Mouse (Mus musculus): ENCODE data around the gene Spata13. TPM values are rescaled to one million over a fixed set of nuclear protein-coding genes. Genes with fewer than 3 reads are reported as not detected.
A peak's percentile ranks its signal among the peaks of the same experiment; 100 is the strongest.

Spata13 gene
- 16.1 and 18.1 TPM in 2 replicates for polyA plus RNA-seq (2015; fragmentation: Nextera tagmentation; extraction: Ambion mirVana)

DNA sequence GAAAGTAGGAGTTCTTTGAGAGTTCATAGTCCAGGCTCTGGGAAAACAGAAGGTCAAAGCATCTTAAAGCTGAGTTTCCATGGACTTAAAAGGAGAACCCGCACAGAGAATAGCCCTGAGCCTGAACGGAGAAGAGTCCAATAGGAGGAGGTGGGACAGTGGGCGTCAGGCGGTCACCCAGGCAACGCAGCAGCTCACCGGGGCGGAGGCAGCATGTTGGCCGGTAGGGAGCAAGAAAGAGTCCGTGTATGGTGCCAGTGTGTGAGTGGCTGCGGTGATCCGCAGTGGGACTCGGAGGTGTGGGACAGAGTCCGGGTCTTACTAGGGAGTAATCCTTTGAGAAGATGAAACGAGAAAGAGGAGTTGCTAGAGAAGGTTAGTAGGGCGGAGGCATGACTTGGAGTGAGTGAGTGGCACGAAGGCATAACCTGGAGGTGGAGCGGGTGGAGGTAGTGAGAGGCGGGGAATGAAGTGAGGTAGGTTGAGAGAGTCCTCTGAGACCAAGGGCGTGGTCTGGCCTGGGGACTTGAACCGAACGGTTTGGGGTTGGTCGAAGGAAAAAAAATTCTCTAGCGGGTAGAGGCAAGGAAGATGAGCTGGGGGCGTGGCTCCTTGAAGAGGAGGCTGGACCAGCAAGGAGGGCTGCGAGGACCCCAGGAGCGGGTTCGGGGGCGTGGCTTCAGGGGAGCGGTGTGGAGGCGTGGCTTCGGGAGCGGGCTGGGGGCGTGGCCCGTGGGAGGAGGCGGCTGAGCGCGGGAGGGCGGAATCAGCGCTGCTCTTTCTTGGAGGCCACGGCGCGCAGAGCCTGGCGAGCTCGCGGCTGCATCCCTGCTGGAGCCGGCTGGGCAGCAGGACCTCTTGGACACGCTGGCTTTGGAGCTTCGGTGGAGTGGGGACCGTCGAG, at the start of gene Spata13:
Gene Spata13, plus strand, starts transcription at position 41 of the 904 bp plus-strand sequence.
- peak within 1 kb of the TSS; percentile 60 for H3K4me3 ChIP-seq
- peaks cover 38% of the 10 kb centered on the region for H3K4me1 ChIP-seq
- peaks cover 12% of the 10 kb centered on the region for H3K27me3 ChIP-seq
- H3K9me3 ChIP-seq, result no peaks in the 10 kb centered on the region
- ATAC-seq (ENCODE audit: borderline replicate concordance, extremely low read depth, low FRiP score, low TSS enrichment), result peak; percentile 91
- H3K27ac ChIP-seq, result peak within 1 kb of the TSS; percentile 82
- H3K36me3 ChIP-seq, result no peaks in the 10 kb centered on the region
- peak within 1 kb of the TSS; percentile 54 for H3K9ac ChIP-seq
- H3K4me2 ChIP-seq, result peak within 1 kb of the TSS; percentile 89
- under 1% methylated on average over 50 of the region's 50 CpGs for WGBS

DNA sequence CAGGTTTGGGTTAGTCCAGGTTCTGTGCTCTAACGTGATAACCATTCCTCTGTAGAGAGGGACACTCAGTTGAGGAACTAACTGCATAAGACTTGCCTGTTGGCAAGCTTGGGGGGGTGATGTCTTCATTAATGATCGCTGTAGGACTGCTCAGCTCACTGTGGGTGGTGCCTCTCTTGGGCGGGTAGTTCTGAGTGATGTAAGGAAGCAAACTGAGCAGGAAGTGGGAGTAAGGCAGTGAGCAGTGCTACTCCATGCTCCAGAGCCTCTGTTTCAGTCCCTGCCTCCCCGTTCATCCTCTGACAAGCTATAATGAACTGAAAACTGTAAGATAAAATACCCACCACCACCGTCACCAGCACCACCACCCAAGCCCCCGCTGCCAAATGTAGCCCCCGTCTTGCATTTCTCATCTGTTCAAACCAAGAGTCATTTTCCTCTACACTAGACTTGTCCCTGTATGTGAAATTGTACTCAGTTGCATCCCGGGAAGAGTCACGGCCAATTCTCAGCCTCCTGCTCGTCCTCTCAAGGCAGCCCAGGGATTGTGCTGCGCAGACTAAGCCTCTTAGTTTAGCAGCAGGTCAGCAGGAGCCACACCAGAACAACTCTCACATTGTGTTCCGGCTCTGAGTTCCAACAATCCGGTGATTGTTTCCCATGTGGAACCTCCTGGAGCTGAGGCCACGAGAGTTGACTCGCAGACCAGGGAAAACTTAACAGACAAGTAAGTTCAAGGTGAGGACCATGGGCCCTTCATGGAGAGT, 46.9 kb upstream of the Spata13 start:
- Histone ChIP-seq H3K9ac (no peak overlapping the region), H3K4me1 (peaks cover 29% of the 10 kb centered on the region), H3K4me3 (no peak overlapping the region), H3K9me3 (no peaks in the 10 kb centered on the region), H3K36me3 (no peaks in the 10 kb centered on the region), H3K27me3 (no peaks in the 10 kb centered on the region), H3K4me2 (no peak overlapping the region), H3K27ac (peak overlapping the region; percentile 60)
- ATAC-seq (ENCODE audit: borderline replicate concordance, extremely low read depth, low FRiP score, low TSS enrichment), result 0 out of 2 replicates have a peak, but pooled peaks have one; percentile 59
- 50% methylated on average over 15 of the region's 15 CpGs for WGBS

DNA sequence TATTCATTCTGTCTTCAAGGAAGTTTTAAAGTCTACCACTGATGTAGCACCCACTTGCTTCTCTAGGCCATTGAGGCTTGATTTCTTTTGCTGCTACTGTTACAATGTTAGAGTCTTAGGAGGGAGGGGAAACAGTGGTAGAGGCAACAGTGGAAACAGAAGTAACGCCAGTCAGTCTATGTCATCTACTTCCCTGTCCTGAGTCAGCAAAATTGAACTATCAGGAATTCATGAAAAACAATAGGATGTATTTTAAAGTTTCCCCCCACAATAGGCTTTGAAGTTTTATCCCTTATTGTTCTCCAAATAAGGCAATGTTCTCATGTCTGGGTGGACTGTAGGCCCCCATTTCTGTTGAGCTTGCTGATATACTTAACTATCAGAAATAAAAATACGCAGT, 44.8 kb upstream of the Spata13 start:
- 67% methylated on average over 2 of the region's 2 CpGs for WGBS
- Histone ChIP-seq H3K9ac (no peak overlapping the region), H3K9me3 (no peaks in the 10 kb centered on the region), H3K27me3 (no peaks in the 10 kb centered on the region), H3K27ac (0 out of 2 replicates have a peak overlapping the region, but pooled peaks have one; percentile 35), H3K36me3 (no peaks in the 10 kb centered on the region), H3K4me2 (no peak overlapping the region), H3K4me3 (no peak overlapping the region), H3K4me1 (peaks cover 47% of the 10 kb centered on the region)
- no peak for ATAC-seq (ENCODE audit: borderline replicate concordance, extremely low read depth, low FRiP score, low TSS enrichment)

DNA sequence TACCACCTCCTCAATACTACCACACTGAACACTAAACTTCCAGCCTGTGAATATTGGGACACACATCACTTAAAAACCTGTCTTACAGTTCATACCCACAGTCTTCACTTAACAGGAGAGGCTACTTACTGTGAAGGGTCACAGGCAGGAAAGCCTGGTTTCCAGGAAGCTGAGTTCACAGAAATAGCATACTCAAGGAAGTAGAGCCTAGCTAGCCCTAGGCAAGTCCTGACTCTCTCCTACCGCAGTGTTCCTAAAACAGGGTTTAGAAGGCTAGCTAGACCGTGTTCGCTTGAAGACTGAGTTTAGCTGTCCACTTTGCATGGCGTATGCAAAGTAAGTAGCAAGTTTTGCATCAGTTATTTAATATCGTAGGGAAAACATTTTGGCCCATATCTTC, 41.5 kb upstream of the Spata13 start:
- Histone ChIP-seq H3K4me1 (peaks cover 46% of the 10 kb centered on the region), H3K9me3 (no peaks in the 10 kb centered on the region), H3K4me3 (no peak overlapping the region), H3K27ac (peak overlapping the region; percentile 84), H3K9ac (no peak overlapping the region), H3K4me2 (no peak overlapping the region), H3K27me3 (no peaks in the 10 kb centered on the region), H3K36me3 (no peaks in the 10 kb centered on the region)
- no peak for ATAC-seq (ENCODE audit: borderline replicate concordance, extremely low read depth, low FRiP score, low TSS enrichment)
- WGBS, result 25% methylated on average over 5 of the region's 5 CpGs

DNA sequence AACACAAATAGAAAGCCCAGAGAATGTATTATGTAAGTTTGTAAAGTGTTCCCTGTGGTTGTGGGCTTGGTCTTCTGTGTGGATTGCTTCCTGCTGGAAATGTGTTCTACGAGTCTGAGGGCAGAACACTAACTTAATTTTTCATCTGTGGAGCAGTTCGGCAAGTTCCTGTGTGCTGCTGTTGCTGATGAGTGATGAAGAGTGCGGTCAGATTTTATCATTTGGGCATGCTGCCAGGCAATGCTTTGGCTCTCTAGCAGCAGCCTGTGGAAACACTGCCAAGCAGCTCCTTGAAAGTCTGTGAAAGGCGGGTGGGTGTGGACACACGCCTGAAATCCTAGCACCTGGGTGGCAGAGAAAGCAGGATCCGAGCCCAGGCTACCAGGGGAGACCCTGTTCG, 41.0 kb upstream of the Spata13 start:
- ATAC-seq (ENCODE audit: borderline replicate concordance, extremely low read depth, low FRiP score, low TSS enrichment), result peak; percentile 86
- Histone ChIP-seq H3K9me3 (no peaks in the 10 kb centered on the region), H3K4me1 (peaks cover 50% of the 10 kb centered on the region), H3K4me3 (no peak overlapping the region), H3K4me2 (peak overlapping the region; percentile 11), H3K36me3 (no peaks in the 10 kb centered on the region), H3K27ac (peak overlapping the region; percentile 84), H3K9ac (no peak overlapping the region), H3K27me3 (no peaks in the 10 kb centered on the region)
- WGBS, result 1% methylated on average over 7 of the region's 7 CpGs

DNA sequence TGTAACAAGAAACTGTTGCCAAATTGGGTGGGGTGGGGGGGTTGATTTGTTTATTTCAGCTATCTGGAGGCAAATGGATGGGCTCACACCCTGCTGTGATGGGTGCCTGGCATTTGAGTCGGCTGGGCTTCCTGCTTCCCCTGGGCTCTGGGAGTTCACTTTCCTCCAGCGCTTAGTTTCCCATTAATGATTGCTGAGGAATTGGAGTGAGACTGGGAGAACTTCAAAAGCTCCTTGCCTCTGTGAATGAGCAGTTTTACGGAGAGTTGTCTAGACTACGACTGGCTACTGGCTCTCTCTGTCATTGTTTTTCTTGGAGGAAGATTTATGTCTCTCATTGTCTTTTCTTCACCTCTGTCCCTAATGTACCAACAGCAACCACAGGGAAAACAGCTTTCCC, 36.2 kb upstream of the Spata13 start:
- Histone ChIP-seq H3K27ac (peak overlapping the region; percentile 72), H3K36me3 (no peaks in the 10 kb centered on the region), H3K4me3 (no peak overlapping the region), H3K27me3 (no peaks in the 10 kb centered on the region), H3K9me3 (no peaks in the 10 kb centered on the region), H3K9ac (no peak overlapping the region), H3K4me2 (peak overlapping the region; percentile 7; the same call in 1 of the 2 replicates), H3K4me1 (peaks cover 37% of the 10 kb centered on the region)
- no peak for ATAC-seq (ENCODE audit: borderline replicate concordance, extremely low read depth, low FRiP score, low TSS enrichment)
- WGBS, result 1% methylated on average over 4 of the region's 4 CpGs

DNA sequence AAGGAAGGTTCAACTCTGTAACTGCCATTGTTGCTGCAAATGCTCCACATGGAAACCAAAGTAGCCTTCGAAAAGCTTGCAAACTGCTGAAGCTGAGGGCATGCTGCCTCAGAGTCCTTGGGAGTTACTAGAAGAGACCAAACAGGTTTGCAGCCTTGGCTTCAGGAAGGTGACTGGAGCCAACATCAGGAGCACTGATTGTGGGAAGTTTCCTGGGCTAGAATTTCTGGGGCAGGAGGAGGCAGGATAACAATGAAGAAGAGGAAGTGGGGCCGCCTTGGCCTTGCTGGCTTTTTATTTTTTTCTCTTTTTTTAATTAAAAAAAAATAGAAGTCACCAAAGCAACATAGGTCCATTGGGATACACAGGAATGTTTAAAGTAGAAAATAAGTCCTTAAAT, 34.8 kb upstream of the Spata13 start:
- Histone ChIP-seq H3K4me2 (no peak overlapping the region), H3K9me3 (no peaks in the 10 kb centered on the region), H3K4me3 (no peak overlapping the region), H3K9ac (no peak overlapping the region), H3K27me3 (no peaks in the 10 kb centered on the region), H3K36me3 (no peaks in the 10 kb centered on the region), H3K27ac (peak overlapping the region; percentile 70), H3K4me1 (peaks cover 26% of the 10 kb centered on the region)
- ATAC-seq (ENCODE audit: borderline replicate concordance, extremely low read depth, low FRiP score, low TSS enrichment), result no peak
- WGBS, result 39% methylated on average over 2 of the region's 2 CpGs

DNA sequence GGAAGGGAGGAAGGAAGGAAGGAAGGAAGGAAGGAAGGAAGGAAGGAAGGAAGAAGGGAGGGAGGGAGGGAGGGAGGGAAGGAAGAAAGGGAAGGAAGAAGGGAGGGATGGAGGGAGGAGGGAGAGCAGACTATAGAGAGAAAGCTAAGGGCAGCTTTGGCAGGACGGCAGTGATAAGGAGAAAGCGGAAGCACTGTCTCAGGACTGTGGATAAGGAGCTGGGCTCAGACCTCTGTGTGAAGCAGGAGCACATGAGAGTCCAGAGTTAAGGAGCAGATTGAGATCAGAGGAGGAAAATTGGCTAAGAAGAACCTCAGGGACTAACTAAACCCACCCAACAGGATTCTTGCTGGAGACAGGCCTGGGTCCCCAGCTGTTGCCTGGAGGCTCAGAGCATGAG, 28.2 kb upstream of the Spata13 start:
- Histone ChIP-seq H3K4me3 (no peak overlapping the region), H3K9ac (no peak overlapping the region), H3K36me3 (no peaks in the 10 kb centered on the region), H3K4me2 (no peak overlapping the region), H3K27ac (no peak overlapping the region; the same call in 1 of the 2 replicates), H3K9me3 (no peaks in the 10 kb centered on the region), H3K4me1 (peaks cover 17% of the 10 kb centered on the region; the same call in 1 of the 2 replicates), H3K27me3 (no peaks in the 10 kb centered on the region)
- ATAC-seq (ENCODE audit: borderline replicate concordance, extremely low read depth, low FRiP score, low TSS enrichment), result no peak
- 48% methylated on average over 2 of the region's 2 CpGs for WGBS

DNA sequence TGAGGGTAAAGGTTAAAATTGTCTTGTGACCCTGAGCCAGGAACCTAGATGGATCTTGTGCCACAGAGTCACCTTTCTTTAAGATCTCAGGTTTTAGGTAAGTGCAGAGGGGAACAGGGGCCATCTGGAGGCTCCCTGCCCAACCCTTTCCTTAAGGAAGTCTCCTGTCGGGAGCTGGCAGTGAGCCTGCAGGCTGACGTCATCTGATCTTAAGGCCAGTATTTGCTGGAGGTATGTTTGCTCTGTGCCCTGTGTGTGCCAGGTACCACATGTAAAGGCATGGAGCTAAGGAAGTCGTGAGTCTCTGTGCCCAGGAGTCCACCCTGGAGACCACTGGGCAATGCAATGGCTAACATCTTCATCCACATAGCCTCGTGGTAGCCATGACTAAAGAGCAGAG, 27.6 kb upstream of the Spata13 start:
- ATAC-seq (ENCODE audit: borderline replicate concordance, extremely low read depth, low FRiP score, low TSS enrichment), result peak; percentile 62; the same call in 1 of the 2 replicates
- 45% methylated on average over 4 of the region's 4 CpGs for WGBS
- Histone ChIP-seq H3K9me3 (no peaks in the 10 kb centered on the region), H3K36me3 (no peaks in the 10 kb centered on the region), H3K9ac (no peak overlapping the region), H3K4me3 (no peak overlapping the region), H3K27me3 (no peaks in the 10 kb centered on the region), H3K27ac (no peak overlapping the region), H3K4me1 (peaks cover 17% of the 10 kb centered on the region; the same call in 1 of the 2 replicates), H3K4me2 (no peak overlapping the region)

DNA sequence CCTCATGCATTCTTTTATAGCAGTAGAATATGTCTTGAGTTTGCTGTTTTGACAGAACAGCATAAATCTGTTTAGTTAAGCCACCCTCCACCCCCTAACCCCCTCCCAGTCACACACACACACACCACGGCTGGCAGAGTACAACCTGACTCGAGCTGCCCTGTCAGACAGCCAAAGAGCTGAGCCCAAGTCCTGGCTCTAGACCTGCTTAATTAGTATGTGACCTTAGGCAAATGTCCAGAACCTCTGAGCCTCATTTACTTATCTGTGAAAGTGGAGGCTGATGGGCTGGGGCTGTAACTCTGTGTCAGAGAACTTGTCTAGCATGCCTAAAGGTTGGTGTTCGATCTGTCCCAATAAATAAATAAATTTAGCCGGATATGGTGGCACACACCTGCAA, 26.1 kb upstream of the Spata13 start:
- WGBS, result 63% methylated on average over 4 of the region's 4 CpGs
- Histone ChIP-seq H3K9ac (no peak overlapping the region), H3K4me1 (peaks cover 17% of the 10 kb centered on the region; the same call in 1 of the 2 replicates), H3K27me3 (no peaks in the 10 kb centered on the region), H3K9me3 (no peaks in the 10 kb centered on the region), H3K4me3 (no peak overlapping the region), H3K27ac (no peak overlapping the region), H3K4me2 (no peak overlapping the region), H3K36me3 (no peaks in the 10 kb centered on the region)
- no peak for ATAC-seq (ENCODE audit: borderline replicate concordance, extremely low read depth, low FRiP score, low TSS enrichment)

DNA sequence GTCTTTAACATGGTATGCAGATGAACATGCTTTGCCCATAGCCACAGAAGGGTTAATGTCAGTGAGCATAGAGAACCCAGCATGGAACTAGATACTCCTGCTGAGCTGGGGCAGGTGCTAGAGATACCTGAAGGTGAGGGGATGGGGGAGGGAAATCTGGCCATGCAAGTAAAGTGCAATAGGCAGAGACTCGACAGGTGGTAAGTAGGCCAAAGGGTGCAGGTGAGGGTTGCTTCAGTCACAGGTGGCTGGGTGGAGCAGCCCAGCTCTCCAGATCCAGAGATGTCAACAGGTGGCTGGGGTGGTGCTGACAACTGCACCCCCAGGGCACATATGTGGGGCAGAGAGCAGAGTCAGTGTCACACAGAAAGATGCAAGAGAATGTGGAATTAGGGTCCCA, 24.6 kb upstream of the Spata13 start:
- H3K27ac ChIP-seq, result no peak overlapping the region
- ATAC-seq (ENCODE audit: borderline replicate concordance, extremely low read depth, low FRiP score, low TSS enrichment), result no peak
- no peak overlapping the region for H3K4me3 ChIP-seq
- peaks cover 17% of the 10 kb centered on the region; the same call in 1 of the 2 replicates for H3K4me1 ChIP-seq
- H3K36me3 ChIP-seq, result no peaks in the 10 kb centered on the region
- no peaks in the 10 kb centered on the region for H3K27me3 ChIP-seq
- no peaks in the 10 kb centered on the region for H3K9me3 ChIP-seq
- no peak overlapping the region for H3K9ac ChIP-seq
- WGBS, result 69% methylated on average over 1 of the region's 1 CpGs
- no peak overlapping the region for H3K4me2 ChIP-seq

DNA sequence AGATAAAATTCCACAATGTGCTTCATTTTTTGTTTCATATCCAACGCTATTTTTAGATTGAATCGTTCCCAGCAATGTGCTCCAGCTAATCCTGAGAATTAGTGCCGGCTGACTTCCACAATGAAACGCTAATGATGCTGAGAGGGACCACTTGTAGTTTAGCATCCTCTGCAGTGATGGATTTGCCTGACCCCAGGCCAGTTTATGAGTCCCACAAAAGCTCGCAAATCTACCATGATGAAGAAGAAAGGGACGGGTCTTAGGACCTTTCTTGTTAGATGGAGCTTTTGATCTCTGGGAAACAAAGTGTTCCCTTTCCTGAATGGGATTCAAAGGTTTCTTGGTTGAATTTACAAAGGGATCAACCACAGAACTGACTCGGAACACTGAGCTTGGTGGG, 21.1 kb upstream of the Spata13 start:
- ATAC-seq (ENCODE audit: borderline replicate concordance, extremely low read depth, low FRiP score, low TSS enrichment), result no peak
- Histone ChIP-seq H3K9me3 (no peaks in the 10 kb centered on the region), H3K27me3 (no peaks in the 10 kb centered on the region), H3K4me3 (no peak overlapping the region), H3K4me2 (no peak overlapping the region), H3K9ac (no peak overlapping the region), H3K4me1 (no peaks in the 10 kb centered on the region), H3K27ac (no peak overlapping the region), H3K36me3 (no peaks in the 10 kb centered on the region)
- 51% methylated on average over 7 of the region's 7 CpGs for WGBS

All from lung, embryonic 15.5 days (tissue).